Mouse (Mus musculus) thymus, adult 2 months (tissue): ENCODE results near the gene Lmbrd1.

Experiments
- CTCF ChIP-seq: fragments of 200-500 bp; IDR thresholded peaks from 2 replicates; pipeline ENCODE4 v1.5.1; 2012; ENCODE audit warnings: mild to moderate bottlenecking, control low read depth, low read length, moderate library complexity, borderline replicate concordance; ENCODE audit not compliant: control insufficient read depth, poor library complexity, insufficient read depth; ENCODE audit errors: extremely low read depth
- POLR2A ChIP-seq: fragments of 200-500 bp; IDR thresholded peaks from 2 replicates; pipeline ENCODE4 v1.6.1; 2012; ENCODE audit warnings: mild to moderate bottlenecking, low read length, control low read depth, moderate library complexity; ENCODE audit not compliant: control insufficient read depth, poor library complexity, insufficient read depth; ENCODE audit errors: extremely low read depth

DNA sequence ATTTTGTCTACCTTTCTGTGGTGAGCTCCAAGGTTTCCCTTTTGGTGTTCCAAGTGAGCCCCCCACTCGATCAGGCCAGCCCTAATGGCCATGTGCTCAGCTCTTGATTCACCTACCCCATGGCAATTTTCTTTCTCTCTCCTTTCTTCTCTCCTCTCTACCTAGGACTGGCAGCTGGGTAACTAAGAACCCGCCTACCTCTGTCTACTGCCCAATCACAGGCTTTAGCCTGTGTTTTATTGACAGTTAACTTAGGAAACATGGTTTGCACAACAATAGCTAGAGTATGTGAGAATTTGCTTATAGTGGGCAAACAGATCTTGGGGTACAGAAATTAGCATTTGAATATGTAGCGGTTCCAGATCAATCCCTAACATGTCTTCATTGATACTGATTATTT lies 62.5 kb downstream of the Lmbrd1 start:
- TF ChIP-seq CTCF (no peak), POLR2A (no peak)
